Mouse (Mus musculus): ENCODE measurements around the gene Akap8l. TPM values are rescaled to one million over a fixed set of nuclear protein-coding genes. Genes with fewer than 3 reads are reported as not detected.

Akap8l gene
- polyA plus RNA-seq (2016; fragmentation: Nextera tagmentation; extraction: Ambion mirVana): 84.7 and 106 TPM in 2 replicates

GRCm38 (mm10) chr17:32350382-32350983 lies at the start of gene Akap8l:
Gene Akap8l (minus strand): TSS chr17:32350607.
- under 1% methylated on average over 37 of the region's 37 CpGs for WGBS
- H3K27ac ChIP-seq: peak within 1 kb of the TSS; percentile 87
- no peaks in the 10 kb centered on the region for H3K27me3 ChIP-seq (ENCODE audit: low read depth, poor library complexity, severe bottlenecking)
- H3K4me3 ChIP-seq: peak within 1 kb of the TSS; percentile 72
- no peaks in the 10 kb centered on the region for H3K9me3 ChIP-seq (replicated peaks)
- peaks cover 30% of the 10 kb centered on the region for H3K36me3 ChIP-seq
- peak; percentile 87 for DNase-seq (ENCODE audit: low spot score)
- H3K4me1 ChIP-seq: peaks cover 15% of the 10 kb centered on the region

GRCm38 (mm10) chr17:32396266-32396665 lies 45.9 kb upstream of the Akap8l start:
- WGBS: 6% methylated on average over 37 of the region's 37 CpGs
- H3K4me3 ChIP-seq: peak overlapping the region; percentile 39
- H3K36me3 ChIP-seq: no peaks in the 10 kb centered on the region
- peak; percentile 35 for DNase-seq (ENCODE audit: low spot score)
- H3K27me3 ChIP-seq (ENCODE audit: low read depth, poor library complexity, severe bottlenecking): peaks cover 95% of the 10 kb centered on the region
- no peaks in the 10 kb centered on the region for H3K9me3 ChIP-seq (replicated peaks)
- no peak overlapping the region for H3K27ac ChIP-seq
- peaks cover 14% of the 10 kb centered on the region for H3K4me1 ChIP-seq

- Histone ChIP-seq H3K4me1 (peaks cover 20% of the 10 kb centered on the region), H3K27ac (no peak overlapping the region), H3K36me3 (no peaks in the 10 kb centered on the region), H3K4me3 (no peak overlapping the region), H3K9me3 (replicated peaks) (no peaks in the 10 kb centered on the region), H3K27me3 (ENCODE audit: low read depth, poor library complexity, severe bottlenecking) (peaks cover 90% of the 10 kb centered on the region)
- DNase-seq (ENCODE audit: low spot score): no peak
- WGBS: 91% methylated on average over 10 of the region's 10 CpGs
Measured at GRCm38 (mm10) chr17:32393944-32394343, 43.5 kb upstream of the Akap8l start.

- peak; percentile 93 for DNase-seq (ENCODE audit: low spot score)
- peak within 1 kb of the TSS; percentile 81 for H3K4me3 ChIP-seq
- peaks cover 27% of the 10 kb centered on the region for H3K4me1 ChIP-seq
- H3K27me3 ChIP-seq (ENCODE audit: low read depth, poor library complexity, severe bottlenecking): peaks cover 42% of the 10 kb centered on the region
- 0% methylated on average over 30 of the region's 44 CpGs for WGBS
- peaks cover 10% of the 10 kb centered on the region; the same call in 1 of the 2 replicates for H3K36me3 ChIP-seq
- peak within 1 kb of the TSS; percentile 93 for H3K27ac ChIP-seq
- H3K9me3 ChIP-seq (replicated peaks): no peaks in the 10 kb centered on the region
Measured at GRCm38 (mm10) chr17:32389101-32389659, 38.8 kb upstream of the Akap8l start, which contains the start of gene Wiz. Gene Wiz (minus strand): TSS chr17:32389439.

- Histone ChIP-seq H3K36me3 (peaks cover 14% of the 10 kb centered on the region; the same call in 1 of the 2 replicates), H3K4me3 (peak overlapping the region; percentile 81), H3K27me3 (ENCODE audit: low read depth, poor library complexity, severe bottlenecking) (peaks cover 36% of the 10 kb centered on the region), H3K27ac (peak overlapping the region; percentile 93), H3K4me1 (peaks cover 27% of the 10 kb centered on the region), H3K9me3 (replicated peaks) (no peaks in the 10 kb centered on the region)
- no peak for DNase-seq (ENCODE audit: low spot score)
- 1% methylated on average over 39 of the region's 39 CpGs for WGBS
Measured at GRCm38 (mm10) chr17:32388370-32389100, 38.1 kb upstream of the Akap8l start.

GRCm38 (mm10) chr17:32387986-32388369 lies 37.6 kb upstream of the Akap8l start:
- 33% methylated on average over 7 of the region's 7 CpGs for WGBS
- H3K27ac ChIP-seq: no peak overlapping the region
- no peak for DNase-seq (ENCODE audit: low spot score)

GRCm38 (mm10) chr17:32386659-32387432 lies 36.4 kb upstream of the Akap8l start:
- 70% methylated on average over 9 of the region's 9 CpGs for WGBS
- H3K4me1 ChIP-seq: peaks cover 22% of the 10 kb centered on the region
- H3K27me3 ChIP-seq (ENCODE audit: low read depth, poor library complexity, severe bottlenecking): peaks cover 19% of the 10 kb centered on the region
- H3K9me3 ChIP-seq (replicated peaks): no peaks in the 10 kb centered on the region
- peaks cover 22% of the 10 kb centered on the region for H3K36me3 ChIP-seq
- peak; percentile 32 for DNase-seq (ENCODE audit: low spot score)
- no peak overlapping the region for H3K27ac ChIP-seq
- no peak overlapping the region for H3K4me3 ChIP-seq

More at GRCm38 (mm10) chr17:32387986-32388369, 37.6 kb upstream of the Akap8l start:
- H3K36me3 ChIP-seq: peaks cover 17% of the 10 kb centered on the region
- H3K4me3 ChIP-seq: peak overlapping the region; percentile 81
- H3K9me3 ChIP-seq (replicated peaks): no peaks in the 10 kb centered on the region
- peaks cover 30% of the 10 kb centered on the region for H3K27me3 ChIP-seq (ENCODE audit: low read depth, poor library complexity, severe bottlenecking)
- H3K4me1 ChIP-seq: peaks cover 27% of the 10 kb centered on the region

GRCm38 (mm10) chr17:32383661-32384060 lies 33.3 kb upstream of the Akap8l start:
- no peaks in the 10 kb centered on the region for H3K27me3 ChIP-seq (ENCODE audit: low read depth, poor library complexity, severe bottlenecking)
- WGBS: 90% methylated on average over 5 of the region's 5 CpGs
- no peak overlapping the region for H3K27ac ChIP-seq
- no peak overlapping the region for H3K4me3 ChIP-seq
- no peak for DNase-seq (ENCODE audit: low spot score)
- H3K36me3 ChIP-seq: peaks cover 24% of the 10 kb centered on the region
- no peaks in the 10 kb centered on the region for H3K9me3 ChIP-seq (replicated peaks)
- peaks cover 18% of the 10 kb centered on the region for H3K4me1 ChIP-seq

- Histone ChIP-seq H3K36me3 (peaks cover 35% of the 10 kb centered on the region), H3K27ac (no peak overlapping the region), H3K4me3 (no peak overlapping the region), H3K27me3 (ENCODE audit: low read depth, poor library complexity, severe bottlenecking) (no peaks in the 10 kb centered on the region), H3K4me1 (peaks cover 7% of the 10 kb centered on the region), H3K9me3 (replicated peaks) (no peaks in the 10 kb centered on the region)
- WGBS: 95% methylated on average over 7 of the region's 7 CpGs
- DNase-seq (ENCODE audit: low spot score): no peak
Measured at GRCm38 (mm10) chr17:32382576-32382975, 32.2 kb upstream of the Akap8l start.

GRCm38 (mm10) chr17:32378786-32379185 lies 28.4 kb upstream of the Akap8l start:
- 80% methylated on average over 2 of the region's 2 CpGs for WGBS
- DNase-seq (ENCODE audit: low spot score): no peak
- Histone ChIP-seq H3K4me3 (no peak overlapping the region), H3K9me3 (replicated peaks) (no peaks in the 10 kb centered on the region), H3K36me3 (peaks cover 34% of the 10 kb centered on the region), H3K27me3 (ENCODE audit: low read depth, poor library complexity, severe bottlenecking) (no peaks in the 10 kb centered on the region), H3K4me1 (peaks cover 4% of the 10 kb centered on the region; the same call in 1 of the 2 replicates), H3K27ac (no peak overlapping the region)

GRCm38 (mm10) chr17:32377137-32377536 lies 26.7 kb upstream of the Akap8l start:
- Histone ChIP-seq H3K27ac (no peak overlapping the region), H3K4me1 (peaks cover 4% of the 10 kb centered on the region; the same call in 1 of the 2 replicates), H3K9me3 (replicated peaks) (no peaks in the 10 kb centered on the region), H3K27me3 (ENCODE audit: low read depth, poor library complexity, severe bottlenecking) (no peaks in the 10 kb centered on the region), H3K4me3 (no peak overlapping the region), H3K36me3 (peaks cover 26% of the 10 kb centered on the region)
- WGBS: 90% methylated on average over 9 of the region's 9 CpGs
- no peak for DNase-seq (ENCODE audit: low spot score)

- peaks cover 4% of the 10 kb centered on the region; the same call in 1 of the 2 replicates for H3K4me1 ChIP-seq
- H3K27ac ChIP-seq: no peak overlapping the region
- no peaks in the 10 kb centered on the region for H3K27me3 ChIP-seq (ENCODE audit: low read depth, poor library complexity, severe bottlenecking)
- WGBS: 80% methylated on average over 15 of the region's 15 CpGs
- DNase-seq (ENCODE audit: low spot score): peak; percentile 28
- no peak overlapping the region for H3K4me3 ChIP-seq
- H3K36me3 ChIP-seq: peaks cover 26% of the 10 kb centered on the region
- H3K9me3 ChIP-seq (replicated peaks): no peaks in the 10 kb centered on the region
Measured at GRCm38 (mm10) chr17:32376475-32376874, 26.1 kb upstream of the Akap8l start.
